Mouse (Mus musculus): ENCODE measurements around the gene Slc12a7.

DNA sequence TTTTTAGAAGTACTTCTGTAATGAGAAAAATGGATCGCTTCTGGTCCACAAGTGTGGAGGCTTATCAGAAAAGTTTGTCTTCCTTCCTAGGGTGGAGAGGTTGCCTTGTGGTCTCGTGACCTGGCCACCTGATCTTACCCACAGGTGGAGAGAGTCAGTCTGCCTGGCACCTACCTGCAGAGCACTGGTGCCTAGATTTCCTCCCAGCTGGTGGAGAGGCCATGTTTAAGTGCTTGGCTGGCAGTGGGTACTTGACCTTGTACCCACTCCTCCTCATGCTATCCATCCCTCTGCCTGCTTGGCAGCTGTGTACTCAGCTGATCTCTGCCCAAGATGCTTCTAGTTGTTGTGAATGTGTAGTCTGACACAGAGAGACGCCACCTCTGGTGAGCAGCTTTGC, 44.7 kb downstream of the Slc12a7 start:
- TF ChIP-seq CTCF (IDR thresholded peaks at IDR 0.05; ENCODE audit: borderline replicate concordance, extremely low read depth, insufficient read depth, insufficient read length), result no peak
- no peak for TF ChIP-seq POLR2A (IDR thresholded peaks at IDR 0.05; ENCODE audit: borderline replicate concordance, extremely low read depth, insufficient read depth, insufficient read length, poor library complexity, severe bottlenecking)
